ENCODE assay signal across 8 mouse cellular contexts in genomic region chr1:53715446-53715845, GRCm38 (mm10). TPM values are rescaled to one million over a fixed set of nuclear protein-coding genes. Genes with fewer than 3 reads are reported as not detected.
DNase-seq lines count a peak whose midpoint lies in the region; ATAC-seq and TF ChIP-seq lines count a peak whose summit lies in the region.

No protein-coding gene starts in this region.

- ATAC-seq in embryonic facial prominence, embryonic 12.5 days (ENCODE audit: insufficient number of reproducible peaks, insufficient read depth, low FRiP score, low TSS enrichment) = no peak

- 3% methylated on average over 4 of the region's 4 CpGs for WGBS in embryonic facial prominence, embryonic 12.5 days

- H3K27ac ChIP-seq in ES-E14 (ENCODE audit: insufficient read depth, low read depth, low read length, poor library complexity, severe bottlenecking) = no peak overlapping the region
- H3K27ac ChIP-seq in embryonic facial prominence, embryonic 12.5 days = 0 out of 2 replicates have a peak overlapping the region, but pooled peaks have one; percentile 11

- no peak overlapping the region for H3K4me3 ChIP-seq in ES-E14 (ENCODE audit: insufficient read depth in 1 of 2, low read depth in 1 of 2, low read length in 2 of 2, poor library complexity in 1 of 2, severe bottlenecking in 1 of 2)
- no peak overlapping the region for H3K4me3 ChIP-seq in embryonic facial prominence, embryonic 12.5 days

- H3K9me3 ChIP-seq in ES-E14 (ENCODE audit: control insufficient read depth, insufficient read depth, low read depth, low read length) = no peaks in the 10 kb centered on the region
- H3K9me3 ChIP-seq in embryonic facial prominence, embryonic 12.5 days = no peaks in the 10 kb centered on the region

- DNase-seq in adrenal gland, postnatal 10 days = peak; percentile 20
- DNase-seq in adrenal gland, postnatal 25 days = no peak
- DNase-seq in layer of hippocampus, adult 9-10 months (ENCODE audit: low spot score) = peak; percentile 88
- DNase-seq in layer of hippocampus, postnatal 36 days = no peak
- DNase-seq in ES-E14 (ENCODE audit: low read depth, low spot score) = peak; percentile 63
- DNase-seq in retina, postnatal 1 day = peak; percentile 74
- no peak for DNase-seq in right cerebral cortex, postnatal 4 days

- H3K4me2 ChIP-seq in embryonic facial prominence, embryonic 12.5 days (replicated peaks) = no peak overlapping the region

- in situ Hi-C loops in ES-E14 (cut with MboI; ENCODE audit: low sequenced_read_pairs in 2 of 2, unreplicated experiment in 2 of 2) = loop anchor here (25.0 kb wide), 2 partner anchors 172 to 197 kb away; no protein-coding TSS in a partner anchor

- no peaks in the 10 kb centered on the region; the same call in 1 of the 2 replicates for H3K36me3 ChIP-seq in ES-E14 (ENCODE audit: control insufficient read depth, insufficient read depth, low read length, poor library complexity, severe bottlenecking)
- H3K36me3 ChIP-seq in embryonic facial prominence, embryonic 12.5 days = no peaks in the 10 kb centered on the region

- H3K27me3 ChIP-seq in embryonic facial prominence, embryonic 12.5 days = no peaks in the 10 kb centered on the region

- H3K4me1 ChIP-seq in ES-E14 (ENCODE audit: control insufficient read depth in 2 of 2, insufficient read depth in 2 of 2, low read length in 2 of 2, poor library complexity in 1 of 2) = peaks cover 0 to 2% of the 10 kb centered on the region in 2 experiments; a peak in 1 of 4 replicates
- H3K4me1 ChIP-seq in embryonic facial prominence, embryonic 12.5 days = no peaks in the 10 kb centered on the region

- H3K9ac ChIP-seq in ES-E14 (ENCODE audit: insufficient read depth, low read depth, low read length, poor library complexity, severe bottlenecking) = no peak overlapping the region
- no peak overlapping the region for H3K9ac ChIP-seq in embryonic facial prominence, embryonic 12.5 days

TF ChIP-seq in ES-E14, 5 proteins besides CTCF, POLR2A, EP300 and RAD21:
- TF ChIP-seq CHD2 (IDR thresholded peaks at IDR 0.05; ENCODE audit: low read depth, low read length) = no peak
- no peak for TF ChIP-seq HCFC1 (IDR thresholded peaks at IDR 0.05; ENCODE audit: borderline replicate concordance, insufficient read depth, low read length)
- no peak for TF ChIP-seq ZNF384 (IDR thresholded peaks at IDR 0.05; ENCODE audit: low read depth, low read length)
- TF ChIP-seq ZC3H11A (IDR thresholded peaks at IDR 0.05; ENCODE audit: borderline replicate concordance, low read depth, low read length) = peak; percentile 84
TF ChIP-seq in ES-E14: peak in this region for 1.

RNA-seq across cellular contexts. Expression of gene Dnah7a, which starts 8.9 kb away (rescaled TPM):
- total RNA-seq in adrenal gland, postnatal 10 days (2021) = under 1 TPM; 0.15 to 0.51 TPM
- 0.10 and 0.27 TPM in 2 replicates for total RNA-seq in adrenal gland, postnatal 25 days (2021)
- total RNA-seq in layer of hippocampus, postnatal 36 days (2021) = 1 to 10 TPM; 3.6 to 3.9 TPM
- 0.53 and 0.98 TPM in 2 replicates for total RNA-seq in ES-E14 (2012; rRNA removed)
- 3.6 and 4.4 TPM in 2 replicates for polyA plus RNA-seq in embryonic facial prominence, embryonic 12.5 days (2016; fragmentation: Nextera tagmentation; extraction: Ambion mirVana)

Comparison
In these comparisons a context has a peak if more than half of its experiments do, and no peak if none do; other contexts are left out.
1. DNase-seq: peak in adrenal gland, postnatal 10 days (single experiment), layer of hippocampus, adult 9-10 months (single experiment), ES-E14 (single experiment) and retina, postnatal 1 day (single experiment); none in adrenal gland, postnatal 25 days (single experiment), layer of hippocampus, postnatal 36 days (0 of 2) and right cerebral cortex, postnatal 4 days (single experiment).